Mouse (Mus musculus) kidney, postnatal 0 days (tissue): ENCODE results near the gene Hoxc6. TPM values are rescaled to one million over a fixed set of nuclear protein-coding genes. Genes with fewer than 3 reads are reported as not detected.

Source experiments
- ATAC-seq: fragments of 200-750 bp; cut with Nextera tagmentation; replicated peaks from 2 replicates; pipeline ENCODE4 v1.8.0; 2017; ENCODE audit warnings: low read depth, moderate number of reproducible peaks, moderate TSS enrichment, moderate library complexity; ENCODE audit not compliant: low FRiP score
- DNase-seq: peaks from one replicate; pipeline ENCODE4 v3.0.0-alpha.2; 2016; ENCODE audit warnings: low spot score
- H3K27ac ChIP-seq: fragments of 300-500 bp; sonication (generic); 2 replicates; pipeline ENCODE4 v1.5.1; 2014; ENCODE audit warnings: mild to moderate bottlenecking
- H3K27me3 ChIP-seq: fragments of 300-500 bp; sonication (generic); 2 replicates; pipeline ENCODE4 v1.6.1; 2014; ENCODE audit warnings: low read length, mixed read lengths; ENCODE audit not compliant: insufficient read depth
- H3K36me3 ChIP-seq: fragments of 300-500 bp; sonication (generic); 2 replicates; pipeline ENCODE4 v1.6.1; 2014; ENCODE audit warnings: low read length, mixed read lengths; ENCODE audit not compliant: insufficient read depth
- H3K4me1 ChIP-seq: fragments of 300-500 bp; sonication (generic); replicated peaks from 2 replicates; pipeline ENCODE4 v1.6.1; 2014; ENCODE audit warnings: antibody characterized with exemption, low read length, mixed read lengths; ENCODE audit not compliant: insufficient read depth
- H3K4me2 ChIP-seq: fragments of 300-500 bp; sonication (generic); 2 replicates; pipeline ENCODE4 v1.6.1; 2014; ENCODE audit warnings: mild to moderate bottlenecking, low read length, moderate library complexity, mixed read lengths
- H3K4me3 ChIP-seq: fragments of 300-500 bp; sonication (generic); replicated peaks from 2 replicates; pipeline ENCODE4 v1.5.1; 2014; ENCODE audit warnings: low read depth, low read length
- H3K9ac ChIP-seq: fragments of 300-500 bp; sonication (generic); 2 replicates; pipeline ENCODE4 v1.6.1; 2014; ENCODE audit warnings: low read depth, low read length
- H3K9me3 ChIP-seq: fragments of 300-500 bp; sonication (generic); replicated peaks from 2 replicates; pipeline ENCODE4 v1.6.1; 2016; ENCODE audit warnings: low read length, inconsistent platforms, mixed read lengths
- CTCF ChIP-seq: IDR thresholded peaks from 2 replicates; pipeline ENCODE4 v1.5.1; 2016; ENCODE audit warnings: antibody characterized with exemption, low read depth, mild to moderate bottlenecking, moderate library complexity
- WGBS: fragments of 180-500 bp; shearing (Covaris S2); extraction: QIAGEN DNeasy Blood & Tissue Kit; methylation state at CpG from one replicate; pipeline ENCODE4 v1.1.7; 2014; 5-methylcytosine and 5-hydroxymethylcytosine counted together
- microRNA counts: library from miRNA; unstranded; fragments of <30 nt; microRNA quantifications from one replicate; lab custom pipeline; 2015
- microRNA-seq: library from miRNA; unstranded; fragments of <30 nt; microRNA quantifications from one replicate; pipeline ENCODE4, GENCODE M21; 2016
- polyA plus RNA-seq: library from polyadenylated mRNA; unstranded; fragments of >200 nt; fragmentation: Nextera tagmentation; extraction: Ambion mirVana; gene quantifications from 2 replicates; pipeline ENCODE4 v1.2.1, GENCODE M21; 2015

Gene Hoxc6
- polyA plus RNA-seq, 1 experiment from 2014 or later = 9.3 TPM

- no peaks in the 10 kb centered on the region for H3K27me3 ChIP-seq
- peaks cover 37% of the 10 kb centered on the region for H3K4me1 ChIP-seq
- peak overlapping the region; percentile 75 for H3K4me2 ChIP-seq
- peak overlapping the region; percentile 37 for H3K4me3 ChIP-seq
- H3K9ac ChIP-seq = peak overlapping the region; percentile 69; the same call in 1 of the 2 replicates
- no peak for TF ChIP-seq CTCF
- 5% methylated on average over 36 of the region's 36 CpGs for WGBS
- no peaks in the 10 kb centered on the region for H3K36me3 ChIP-seq
- H3K27ac ChIP-seq = peak overlapping the region; percentile 98
- no peaks in the 10 kb centered on the region for H3K9me3 ChIP-seq
- DNase-seq = peak; percentile 97
- peak; percentile 93 for ATAC-seq
These were observed 62.5 kb downstream of the Hoxc6 start for GRCm38 (mm10) chr15:103060341-103061130.

DNA sequence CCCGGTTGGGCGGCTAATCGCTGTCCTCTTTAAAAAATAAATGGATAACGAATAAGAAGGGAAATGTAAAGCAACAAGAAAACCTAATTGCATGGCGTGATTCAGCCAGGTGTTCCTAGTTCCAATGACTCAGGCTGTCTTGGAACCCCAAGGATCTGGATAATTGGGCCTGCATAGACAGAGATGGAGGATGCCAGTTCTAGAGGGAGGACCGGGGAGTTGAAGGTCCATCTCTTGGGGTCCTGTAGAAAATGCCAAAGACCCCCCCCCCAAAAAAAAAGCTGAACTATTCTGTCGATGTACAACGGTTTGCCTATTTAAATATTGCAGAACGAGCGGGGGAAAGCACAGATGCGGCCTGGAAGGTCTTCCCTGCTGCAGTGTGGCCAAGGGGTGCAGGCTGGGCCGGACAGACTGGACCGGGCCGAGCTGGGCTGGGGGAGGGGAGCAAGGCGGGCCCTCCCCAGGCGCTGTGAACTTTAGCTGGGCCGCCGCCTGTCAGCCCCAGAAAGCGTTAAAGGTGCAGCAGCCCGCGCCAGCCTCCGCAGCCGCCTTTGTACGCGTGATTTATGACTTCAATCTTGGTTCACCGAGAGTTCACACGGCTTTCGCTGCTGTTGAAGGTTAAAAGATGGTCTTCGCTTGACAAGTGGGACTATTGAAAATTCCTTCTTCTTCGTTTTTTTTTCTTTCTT lies 63.2 kb downstream of the Hoxc6 start:
- peak overlapping the region; percentile 69; the same call in 1 of the 2 replicates for H3K9ac ChIP-seq
- 2% methylated on average over 30 of the region's 30 CpGs for WGBS
- no peak for TF ChIP-seq CTCF

More for the DNA sequence above, 63.2 kb downstream of the Hoxc6 start:
- no peaks in the 10 kb centered on the region for H3K36me3 ChIP-seq
- peak overlapping the region; percentile 98 for H3K27ac ChIP-seq
- DNase-seq (peak; percentile 93), ATAC-seq (peak; percentile 37)
- peaks cover 39% of the 10 kb centered on the region for H3K4me1 ChIP-seq
- H3K4me3 ChIP-seq = peak overlapping the region; percentile 37
- H3K4me2 ChIP-seq = peak overlapping the region; percentile 75
- H3K9me3 ChIP-seq = no peaks in the 10 kb centered on the region
- no peaks in the 10 kb centered on the region for H3K27me3 ChIP-seq

MicroRNAs within 50 kb of the gene (microRNA counts, 519-probe panel; counts per million panel counts)
- microRNA mmu-miR-615-3p (lab: Ali Mortazavi, UCI) (330 counts per million, percentile 68 among the panel's probes with 10 or more counts), microRNA mmu-miR-615-5p (lab: Ali Mortazavi, UCI) (330 counts per million, percentile 68 among the panel's probes with 10 or more counts)

Small RNA genes lying within 50 kb of the gene (microRNA-seq; reads per million reads assigned to microRNA genes)
- gene Mir196a-2 (1,696 reads per million, percentile 82 among the genes with 10 or more reads in this experiment), gene Mir615 (1,847 reads per million, percentile 82 among the genes with 10 or more reads in this experiment)

Other genes starting within 250 kb of the Hoxc6 start
- 0.05 TPM in 1 of 2 replicates, not detected in the other for gene Hoxc13, start 77.2 kb upstream of the Hoxc6 start, polyA plus RNA-seq
- not detected in 2 replicates for gene Hoxc12, start 61.5 kb upstream of the Hoxc6 start, polyA plus RNA-seq
- gene Hoxc11, start 43.8 kb upstream of the Hoxc6 start, polyA plus RNA-seq = 1.5 and 1.8 TPM in 2 replicates
- 30.6 and 34.1 TPM in 2 replicates for gene Hoxc10, start 31.5 kb upstream of the Hoxc6 start, polyA plus RNA-seq
- gene Hoxc5, start 30.8 kb upstream of the Hoxc6 start, polyA plus RNA-seq = 2.7 and 3.9 TPM in 2 replicates
- gene Hoxc9, start 21.8 kb upstream of the Hoxc6 start, polyA plus RNA-seq = 11.0 and 12.4 TPM in 2 replicates
- gene Hoxc8, start 7.7 kb upstream of the Hoxc6 start, polyA plus RNA-seq = 5.8 TPM in 2 replicates
- 5.9 and 7.0 TPM in 2 replicates for gene Hoxc4, start 20.7 kb downstream of the Hoxc6 start, polyA plus RNA-seq
- 13.0 TPM in 2 replicates for gene Smug1, start 168.8 kb downstream of the Hoxc6 start, polyA plus RNA-seq
- gene Cbx5, start 241.6 kb downstream of the Hoxc6 start, polyA plus RNA-seq = 62.0 and 68.2 TPM in 2 replicates
- 705 and 720 TPM in 2 replicates for gene Hnrnpa1, start 242.2 kb downstream of the Hoxc6 start, polyA plus RNA-seq